Mouse (Mus musculus) heart, adult 2 months (tissue): ENCODE measurements around the gene Top2b.

Source experiments
- CTCF ChIP-seq: fragments of 200-600 bp; IDR thresholded peaks from 2 replicates; pipeline ENCODE4 v1.8.1; 2022; ENCODE audit warnings: antibody characterized with exemption, mild to moderate bottlenecking, moderate library complexity
- EP300 ChIP-seq: fragments of 200-500 bp; IDR thresholded peaks from 2 replicates; pipeline ENCODE4 v1.6.1; 2011; ENCODE audit warnings: low read depth, low read length, control low read depth; ENCODE audit not compliant: insufficient read depth
- POLR2A ChIP-seq: fragments of 200-500 bp; IDR thresholded peaks from 2 replicates; pipeline ENCODE4 v1.6.1; 2011; ENCODE audit warnings: mild to moderate bottlenecking, low read depth, low read length, control low read depth; ENCODE audit not compliant: insufficient read depth

- TF ChIP-seq CTCF, result no peak
- TF ChIP-seq EP300, result no peak
- no peak for TF ChIP-seq POLR2A
Measured at GRCm38 (mm10) chr14:16431941-16432499, 67.0 kb downstream of the Top2b start.
